ENCODE assay signal across 11 mouse cellular contexts in the genomic region with DNA sequence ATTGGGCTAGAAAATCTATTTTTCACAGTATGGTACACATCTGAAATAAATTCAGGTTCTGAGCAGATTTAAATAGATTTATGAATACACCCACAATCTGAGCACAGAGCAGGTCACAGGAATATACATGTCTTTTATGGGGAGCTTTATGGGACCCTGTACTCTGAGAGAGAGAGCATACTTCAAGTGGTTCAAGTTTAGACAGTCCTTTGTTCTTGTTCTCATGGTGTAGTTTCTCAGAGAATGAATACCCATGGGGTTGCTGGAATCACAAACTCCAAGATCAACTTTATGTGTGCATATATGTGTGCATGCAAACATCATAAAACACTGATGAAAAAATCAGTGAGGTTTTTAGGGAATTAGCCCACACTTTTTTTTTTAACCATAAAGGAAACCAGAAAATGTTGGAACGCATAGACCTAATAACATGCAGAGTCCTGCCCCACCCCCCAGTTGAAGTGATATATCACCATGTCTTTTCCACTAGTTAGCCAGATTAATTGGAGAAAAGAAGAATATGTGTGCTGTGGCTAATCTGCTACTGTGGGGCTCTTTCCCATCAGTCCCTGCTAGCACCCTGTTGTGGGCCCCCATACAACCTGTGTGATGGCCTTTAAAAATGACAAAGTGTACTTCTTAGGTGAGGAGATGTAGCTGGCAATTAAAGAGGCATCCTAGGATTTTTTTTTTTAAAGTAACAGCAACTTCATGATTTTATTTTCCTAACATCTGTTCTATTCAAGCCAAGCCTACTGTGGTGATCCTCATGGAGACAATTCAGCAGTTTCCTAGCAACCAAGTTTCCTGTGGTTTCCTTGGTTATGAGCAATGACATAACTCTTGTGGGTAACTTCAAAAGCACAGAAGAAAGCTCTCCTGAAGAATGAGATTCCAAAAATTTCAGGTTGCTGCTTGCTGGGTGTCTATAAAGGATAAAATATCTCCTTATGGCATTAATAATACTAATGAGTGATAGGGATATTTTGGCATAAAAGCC.
DNase-seq lines count a peak whose midpoint lies in the region; ATAC-seq lines count a peak whose summit lies in the region.
"Had no signal": no experiment of that assay in that cellular context is flagged by ENCODE, and none has a peak within 500 bp of the region (broad histone marks: within the 10 kb centered on the region; RNA-seq: fewer than 3 reads in every experiment).

No protein-coding gene starts in this region.

- no peak for DNase-seq in frontal cortex, postnatal 25 days (ENCODE audit: low spot score in 2 of 2)
- peak; percentile 36 for DNase-seq in right cerebral cortex, adult 18-20 months
- no peak for DNase-seq in right cerebral cortex, postnatal 25 days
- no peak for DNase-seq in urinary bladder, postnatal 36 days (ENCODE audit: low spot score in 2 of 2)
- DNase-seq in liver = no peak
- DNase-seq in urinary bladder, postnatal 25 days (ENCODE audit: low spot score) = no peak
- DNase-seq: adrenal gland, postnatal 10 days; cerebellum, adult 18-20 months; thymus, postnatal 25 days had no signal

- ATAC-seq in frontal cortex, adult (ENCODE audit: low TSS enrichment) = peak; percentile 87
- peak; percentile 87 for ATAC-seq in megakaryocyte progenitor cell, adult 5-6 weeks (replicated peaks; ENCODE audit: poor library complexity)
